Mouse (Mus musculus) midbrain, embryonic 16.5 days (tissue): Measurements from ENCODE around the gene Col23a1. TPM values are rescaled to one million over a fixed set of nuclear protein-coding genes. Genes with fewer than 3 reads are reported as not detected.

Source experiments
- ATAC-seq: fragments of 200-750 bp; cut with Nextera tagmentation; 2 replicates; pipeline ENCODE4 v1.8.0; 2017; ENCODE audit warnings: moderate TSS enrichment
- H3K27ac ChIP-seq: fragments of 300-500 bp; sonication (generic); 2 replicates; pipeline ENCODE4 v1.5.1; 2014; ENCODE audit warnings: mild to moderate bottlenecking, low read length, mixed read lengths
- H3K27me3 ChIP-seq: fragments of 300-500 bp; sonication (generic); 2 replicates; pipeline ENCODE4 v1.6.1; 2014; ENCODE audit warnings: low read depth, low read length, mixed read lengths; ENCODE audit not compliant: control insufficient read depth, insufficient read depth
- H3K36me3 ChIP-seq: fragments of 300-500 bp; sonication (generic); 2 replicates; pipeline ENCODE4 v1.6.1; 2014; ENCODE audit warnings: mild to moderate bottlenecking, low read length, moderate library complexity, mixed read lengths; ENCODE audit not compliant: control insufficient read depth, insufficient read depth
- H3K4me1 ChIP-seq: fragments of 300-500 bp; sonication (generic); 2 replicates; pipeline ENCODE4 v1.6.1; 2014; ENCODE audit warnings: mild to moderate bottlenecking, low read length, mixed read lengths; ENCODE audit not compliant: control insufficient read depth, insufficient read depth
- H3K4me2 ChIP-seq: fragments of 300-500 bp; sonication (generic); 2 replicates; pipeline ENCODE4 v1.6.1; 2014; ENCODE audit warnings: mild to moderate bottlenecking, low read length, mixed read lengths
- H3K4me3 ChIP-seq: fragments of 300-500 bp; sonication (generic); 2 replicates; pipeline ENCODE4 v1.5.1; 2014; ENCODE audit warnings: low read depth, mild to moderate bottlenecking, low read length, moderate library complexity, mixed read lengths
- H3K9ac ChIP-seq: fragments of 300-500 bp; sonication (generic); 2 replicates; pipeline ENCODE4 v1.6.1; 2014; ENCODE audit warnings: low read depth, low read length, mixed read lengths
- H3K9me3 ChIP-seq: fragments of 300-500 bp; sonication (generic); replicated peaks from 2 replicates; pipeline ENCODE4 v1.6.1; 2014; ENCODE audit warnings: mild to moderate bottlenecking, low read length, mixed read lengths; ENCODE audit not compliant: control insufficient read depth, poor library complexity, severe bottlenecking
- WGBS: fragments of 180-500 bp; shearing (Covaris S2); extraction: QIAGEN DNeasy Blood & Tissue Kit; methylation state at CpG from one replicate; pipeline ENCODE4 v1.1.7; 2014; 5-methylcytosine and 5-hydroxymethylcytosine counted together
- polyA plus RNA-seq: library from polyadenylated mRNA; unstranded; fragments of >200 nt; fragmentation: Nextera tagmentation; extraction: Ambion mirVana; gene quantifications from 2 replicates; pipeline ENCODE4 v1.2.1, GENCODE M21; 2015

The Col23a1 gene
- polyA plus RNA-seq, 1 experiment from 2014 or later: 3.0 TPM

DNA sequence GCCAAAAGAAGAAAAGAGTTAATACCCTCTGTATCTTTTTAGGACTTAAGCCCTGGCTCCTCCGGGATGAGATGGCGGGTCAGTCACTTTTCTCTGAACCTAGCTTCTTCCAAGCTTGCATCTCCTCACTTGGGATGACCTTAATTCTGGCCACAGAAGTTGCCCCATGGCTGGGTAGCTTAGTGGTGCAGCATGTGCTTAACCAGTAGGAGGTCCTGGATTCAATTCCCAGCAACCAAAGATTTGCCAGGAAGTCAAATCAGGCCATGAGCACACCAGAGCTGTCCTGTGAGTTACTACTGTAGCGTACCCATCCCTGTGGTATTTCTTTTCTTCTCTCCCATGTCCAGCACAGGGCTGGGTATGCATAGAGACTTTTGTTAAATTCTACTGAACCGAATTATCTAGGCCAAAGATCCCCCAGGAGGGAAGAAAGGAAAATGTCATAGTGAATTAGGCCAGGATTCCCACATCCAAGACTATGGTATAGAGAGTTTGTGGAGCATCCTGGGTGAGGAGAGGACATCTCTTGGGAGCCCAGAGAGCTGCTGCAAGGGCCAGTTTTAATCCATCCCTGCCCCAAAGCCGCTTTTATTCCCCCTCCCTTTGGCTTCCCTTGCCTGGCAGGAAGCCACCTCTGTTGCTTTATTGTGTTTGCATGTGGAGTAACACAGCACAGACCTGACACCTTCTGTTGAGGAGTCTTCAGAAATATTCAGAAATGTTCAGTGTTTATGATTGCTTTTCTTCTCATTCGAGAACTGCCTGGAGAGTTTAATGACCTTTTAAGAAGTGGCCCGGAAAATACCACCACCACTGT is 26.5 kb downstream of the Col23a1 start:
- no peaks in the 10 kb centered on the region for H3K27me3 ChIP-seq
- 58% methylated on average over 7 of the region's 7 CpGs for WGBS

GRCm38 (mm10) chr11:51320609-51321008 is 30.9 kb downstream of the Col23a1 start:
- no peak overlapping the region for H3K4me2 ChIP-seq
- no peak overlapping the region for H3K27ac ChIP-seq
- no peaks in the 10 kb centered on the region for H3K4me1 ChIP-seq
- H3K9ac ChIP-seq: no peak overlapping the region
- no peaks in the 10 kb centered on the region for H3K27me3 ChIP-seq
- no peak overlapping the region for H3K4me3 ChIP-seq
- no peaks in the 10 kb centered on the region for H3K9me3 ChIP-seq
- no peaks in the 10 kb centered on the region for H3K36me3 ChIP-seq
- peak; percentile 86 for ATAC-seq

More for the DNA sequence above, 26.5 kb downstream of the Col23a1 start:
- no peaks in the 10 kb centered on the region for H3K4me1 ChIP-seq
- no peak overlapping the region for H3K27ac ChIP-seq
- H3K36me3 ChIP-seq: no peaks in the 10 kb centered on the region
- ATAC-seq: no peak
- H3K4me3 ChIP-seq: no peak overlapping the region
- H3K4me2 ChIP-seq: no peak overlapping the region
- H3K9ac ChIP-seq: no peak overlapping the region
- no peaks in the 10 kb centered on the region for H3K9me3 ChIP-seq

GRCm38 (mm10) chr11:51326908-51327307 is 37.2 kb downstream of the Col23a1 start:
- no peak overlapping the region for H3K4me2 ChIP-seq
- WGBS: 63% methylated on average over 6 of the region's 6 CpGs
- H3K27me3 ChIP-seq: no peaks in the 10 kb centered on the region
- H3K9ac ChIP-seq: no peak overlapping the region
- H3K36me3 ChIP-seq: no peaks in the 10 kb centered on the region
- no peak overlapping the region for H3K27ac ChIP-seq
- no peaks in the 10 kb centered on the region for H3K4me1 ChIP-seq
- ATAC-seq: no peak
- H3K9me3 ChIP-seq: no peaks in the 10 kb centered on the region
- no peak overlapping the region for H3K4me3 ChIP-seq

- H3K4me2 ChIP-seq: no peak overlapping the region
- H3K4me1 ChIP-seq: no peaks in the 10 kb centered on the region
- no peaks in the 10 kb centered on the region for H3K27me3 ChIP-seq
- no peak overlapping the region for H3K4me3 ChIP-seq
- WGBS: 93% methylated on average over 12 of the region's 12 CpGs
- H3K27ac ChIP-seq: no peak overlapping the region
- H3K36me3 ChIP-seq: no peaks in the 10 kb centered on the region
- no peak for ATAC-seq
- no peaks in the 10 kb centered on the region for H3K9me3 ChIP-seq
- H3K9ac ChIP-seq: no peak overlapping the region
Measured at GRCm38 (mm10) chr11:51328387-51328942, 38.7 kb downstream of the Col23a1 start.

- WGBS: 75% methylated on average over 11 of the region's 11 CpGs
- no peak overlapping the region for H3K9ac ChIP-seq
Measured at GRCm38 (mm10) chr11:51329837-51330714, 40.4 kb downstream of the Col23a1 start.

GRCm38 (mm10) chr11:51334017-51334416 is 44.3 kb downstream of the Col23a1 start:
- Histone ChIP-seq H3K36me3 (no peaks in the 10 kb centered on the region), H3K9ac (no peak overlapping the region), H3K9me3 (no peaks in the 10 kb centered on the region), H3K4me2 (no peak overlapping the region), H3K27me3 (no peaks in the 10 kb centered on the region), H3K27ac (no peak overlapping the region), H3K4me3 (no peak overlapping the region), H3K4me1 (no peaks in the 10 kb centered on the region)
- no peak for ATAC-seq
- 83% methylated on average over 5 of the region's 5 CpGs for WGBS

More at GRCm38 (mm10) chr11:51329837-51330714, 40.4 kb downstream of the Col23a1 start:
- H3K27ac ChIP-seq: no peak overlapping the region
- no peak overlapping the region for H3K4me2 ChIP-seq
- H3K9me3 ChIP-seq: no peaks in the 10 kb centered on the region
- H3K4me3 ChIP-seq: no peak overlapping the region
- ATAC-seq: no peak
- H3K27me3 ChIP-seq: no peaks in the 10 kb centered on the region
- no peaks in the 10 kb centered on the region for H3K4me1 ChIP-seq
- H3K36me3 ChIP-seq: no peaks in the 10 kb centered on the region

GRCm38 (mm10) chr11:51337585-51337984 is 47.9 kb downstream of the Col23a1 start:
- no peak overlapping the region for H3K9ac ChIP-seq
- H3K27ac ChIP-seq: no peak overlapping the region
- H3K4me1 ChIP-seq: no peaks in the 10 kb centered on the region
- no peak for ATAC-seq
- H3K9me3 ChIP-seq: no peaks in the 10 kb centered on the region
- no peaks in the 10 kb centered on the region for H3K27me3 ChIP-seq
- no peaks in the 10 kb centered on the region for H3K36me3 ChIP-seq
- H3K4me3 ChIP-seq: no peak overlapping the region
- 85% methylated on average over 6 of the region's 6 CpGs for WGBS
- no peak overlapping the region for H3K4me2 ChIP-seq

DNA sequence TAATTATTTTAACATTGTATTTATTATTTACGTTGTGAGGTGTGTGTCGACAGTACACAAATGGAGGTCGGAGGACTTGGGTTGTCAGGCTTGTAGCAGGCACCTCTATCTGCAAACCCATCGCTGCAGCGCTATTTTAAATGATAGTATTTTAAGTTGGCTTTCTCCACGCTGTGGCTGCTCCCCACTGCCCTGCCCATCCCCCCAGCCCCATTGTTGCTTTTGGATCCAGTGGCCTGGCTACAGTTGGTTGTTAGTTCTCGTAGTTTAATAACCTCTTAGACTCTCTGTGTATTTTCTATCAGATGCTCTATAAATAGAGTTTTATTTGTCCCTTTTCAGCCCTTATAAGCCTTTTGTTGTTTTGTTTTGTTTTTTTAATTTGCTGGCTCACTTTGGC is 48.7 kb downstream of the Col23a1 start:
- Histone ChIP-seq H3K4me1 (no peaks in the 10 kb centered on the region), H3K27ac (no peak overlapping the region), H3K27me3 (no peaks in the 10 kb centered on the region), H3K4me2 (no peak overlapping the region), H3K4me3 (no peak overlapping the region), H3K9ac (no peak overlapping the region), H3K36me3 (no peaks in the 10 kb centered on the region), H3K9me3 (no peaks in the 10 kb centered on the region)
- ATAC-seq: no peak
- 70% methylated on average over 7 of the region's 7 CpGs for whole genome bisulfite sequencing

- no peak overlapping the region for H3K9ac ChIP-seq
- H3K4me1 ChIP-seq: no peaks in the 10 kb centered on the region
- no peak overlapping the region for H3K4me3 ChIP-seq
- H3K27me3 ChIP-seq: no peaks in the 10 kb centered on the region
- H3K4me2 ChIP-seq: no peak overlapping the region
- H3K27ac ChIP-seq: no peak overlapping the region
- 78% methylated on average over 2 of the region's 2 CpGs for WGBS
- ATAC-seq: no peak
- H3K36me3 ChIP-seq: no peaks in the 10 kb centered on the region
- no peaks in the 10 kb centered on the region for H3K9me3 ChIP-seq
Measured at GRCm38 (mm10) chr11:51341091-51341490, 51.4 kb downstream of the Col23a1 start.
